7 mouse cellular contexts compared by ENCODE assay signal in the genomic region with DNA sequence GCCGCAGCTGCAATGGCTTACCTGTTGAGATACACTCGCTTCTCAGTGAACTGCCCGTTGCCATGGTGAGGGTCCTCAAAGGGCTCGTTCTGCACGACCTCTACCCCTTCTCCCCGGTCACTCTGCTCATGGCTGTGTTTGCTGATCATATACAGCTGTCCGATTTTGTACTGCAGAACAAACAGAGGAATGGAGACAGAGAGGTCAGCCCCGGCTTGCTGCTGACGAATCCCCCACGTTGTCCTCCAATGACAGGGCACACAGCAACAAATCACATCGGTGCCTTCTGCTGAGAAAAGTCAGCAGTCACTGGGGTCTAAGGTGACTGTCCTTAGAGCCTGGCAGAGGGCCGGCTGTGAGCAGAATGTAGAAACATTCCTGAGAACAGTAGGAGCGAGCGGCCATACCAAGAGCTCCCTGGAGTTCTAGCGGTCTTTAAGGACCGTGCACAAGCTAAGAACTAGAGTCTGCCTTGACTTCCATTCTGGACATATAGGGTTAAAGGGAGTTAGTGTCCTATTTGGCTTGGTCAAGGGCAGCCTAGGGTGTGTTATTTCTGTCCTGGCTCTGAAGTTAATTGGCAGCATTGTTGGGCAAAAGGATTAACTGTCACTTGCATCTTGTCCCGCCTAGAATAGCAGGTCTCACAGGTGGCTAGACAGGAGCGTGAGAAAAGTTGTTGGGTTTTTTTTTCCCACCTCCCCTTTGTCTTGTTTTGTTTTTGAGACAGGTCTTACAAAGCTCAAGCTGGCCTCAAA.
DNase-seq lines count a peak whose midpoint lies in the region; ATAC-seq lines count a peak whose summit lies in the region.

No protein-coding gene starts in this region.

- 0 out of 2 replicates have a peak overlapping the region, but pooled peaks have one; percentile 26 for H3K4me2 ChIP-seq in kidney, embryonic 16.5 days (replicated peaks; ENCODE audit: low read depth, low read length)

- no peaks in the 10 kb centered on the region for H3K36me3 ChIP-seq in kidney, embryonic 16.5 days (ENCODE audit: insufficient read depth, low read length)

- H3K9ac ChIP-seq in kidney, embryonic 16.5 days (replicated peaks; ENCODE audit: low read length) = no peak overlapping the region

- peaks cover 3% of the 10 kb centered on the region; the same call in 1 of the 2 replicates for H3K9me3 ChIP-seq in kidney, embryonic 16.5 days (ENCODE audit: low read length)

- H3K27ac ChIP-seq in kidney, embryonic 16.5 days (ENCODE audit: low read length) = no peak overlapping the region

- H3K4me3 ChIP-seq in kidney, embryonic 16.5 days (ENCODE audit: low read length) = no peak overlapping the region

- no peaks in the 10 kb centered on the region for H3K27me3 ChIP-seq in kidney, embryonic 16.5 days (ENCODE audit: insufficient read depth, low read length)

- no peak for DNase-seq in kidney, adult 18-20 months
- peak; percentile 62 for DNase-seq in heart, adult 8-10 months (ENCODE audit: low spot score)
- DNase-seq in kidney, postnatal 4 days = peak; percentile 39 to 61
- DNase-seq in skeletal muscle tissue, adult 2 months (ENCODE audit: low read depth, low spot score) = peak; percentile 74
- DNase-seq in spleen, adult 12 weeks (ENCODE audit: low spot score) = no peak
- DNase-seq in thymus, postnatal 14 days = no peak

- 21% methylated on average over 18 of the region's 18 CpGs for WGBS in kidney, embryonic 16.5 days

- peak; percentile 20; the same call in 1 of the 2 replicates for ATAC-seq in kidney, embryonic 16.5 days (ENCODE audit: low FRiP score, low TSS enrichment)

- peaks cover 47% of the 10 kb centered on the region for H3K4me1 ChIP-seq in kidney, embryonic 16.5 days (ENCODE audit: insufficient read depth, low read length)

Comparison
In these comparisons a context has a peak if more than half of its experiments do, and no peak if none do; other contexts are left out.
1. DNase-seq: peak in heart, adult 8-10 months (single experiment), kidney, postnatal 4 days (2 of 2) and skeletal muscle tissue, adult 2 months (single experiment); none in kidney, adult 18-20 months (single experiment), spleen, adult 12 weeks (single experiment) and thymus, postnatal 14 days (single experiment).